Mouse (Mus musculus) hematopoietic stem cell, adult 5-6 weeks (primary cell): ENCODE measurements around the gene Rcor2. TPM values are rescaled to one million over a fixed set of nuclear protein-coding genes. Genes with fewer than 3 reads are reported as not detected.

Experiments
- ATAC-seq, 2 experiments: fragments of 125-278 bp in 1 of 2; replicated peaks in 1 of 2; 2 replicates each; pipeline ENCODE4 v1.8.0; 2016 to 2017; ENCODE audit warnings: inconsistent platforms in 2 of 2, mild to moderate bottlenecking in 2 of 2, moderate number of reproducible peaks in 2 of 2, low read depth in 1 of 2, moderate TSS enrichment in 1 of 2; ENCODE audit not compliant: low FRiP score in 2 of 2, poor library complexity in 2 of 2, severe bottlenecking in 2 of 2, insufficient read depth in 1 of 2, low TSS enrichment in 1 of 2
- total RNA-seq: library from RNA; stranded (forward); fragments of 172-1452, 232-1000 nt; gene quantifications from 2 replicates; pipeline ENCODE4 v1.2.3, GENCODE M21; 2017

Gene Rcor2
- total RNA-seq, 1 experiment from 2014 or later = 19.1 TPM

DNA sequence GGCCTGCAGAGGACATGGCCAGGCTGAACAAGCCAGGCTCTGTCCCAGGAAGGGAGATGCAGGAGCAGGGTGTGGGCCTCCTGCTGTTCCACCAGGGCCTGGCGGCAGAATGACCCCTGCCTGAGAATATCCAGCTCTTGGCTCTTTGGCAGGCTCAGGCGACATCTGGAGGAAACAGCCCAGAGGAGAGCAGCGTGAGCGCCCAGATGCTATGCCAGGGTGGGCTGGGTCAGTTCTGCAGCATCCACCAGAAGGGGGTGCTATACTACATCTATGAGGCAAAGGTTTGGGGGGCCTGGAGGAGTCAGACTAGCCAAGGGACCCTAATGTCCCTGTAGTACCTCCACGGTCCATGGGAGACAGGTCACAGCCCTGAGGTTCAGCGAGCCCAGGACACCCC lies 12.0 kb downstream of the Rcor2 start:
- peak; percentile 29 to 30; a peak in 1 of 4 replicates for ATAC-seq

DNA sequence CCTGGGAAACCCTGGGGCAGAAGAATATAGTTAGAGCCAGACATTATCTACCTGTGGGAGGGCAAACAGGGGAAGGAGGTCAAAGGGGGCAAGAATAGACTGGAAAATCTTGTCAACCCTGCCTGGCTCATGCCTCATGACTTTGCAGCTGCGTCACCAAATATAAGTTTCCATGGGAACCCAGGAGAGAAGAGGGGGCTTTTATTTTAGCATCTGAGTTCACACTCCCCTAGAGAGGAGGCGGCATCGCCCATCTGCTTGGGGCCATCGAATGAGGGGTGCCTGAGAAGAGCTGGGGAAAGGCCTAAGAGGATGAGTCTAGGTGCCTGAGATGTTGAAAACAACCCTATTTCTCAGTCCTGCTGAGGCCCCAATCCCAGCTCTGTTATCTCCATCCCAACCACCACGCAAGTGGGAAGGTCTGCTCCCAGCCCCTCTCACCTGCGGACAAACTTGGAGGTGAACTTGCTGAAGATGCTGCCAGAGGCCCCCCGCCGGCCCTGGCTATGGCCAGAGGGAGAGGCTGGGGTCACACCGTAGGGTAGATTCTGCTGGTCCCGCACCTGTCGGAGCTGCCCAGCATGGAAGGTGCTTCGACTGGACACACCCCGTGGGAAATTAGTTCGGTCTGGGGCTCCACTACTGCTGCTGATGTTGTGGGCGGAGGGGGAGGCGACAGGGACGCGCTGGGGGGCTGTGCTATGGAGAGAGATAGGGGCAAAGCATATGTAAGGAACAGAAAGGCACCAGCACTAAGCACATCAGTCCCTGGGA lies 13.6 kb downstream of the Rcor2 start:
- ATAC-seq = no peak

DNA sequence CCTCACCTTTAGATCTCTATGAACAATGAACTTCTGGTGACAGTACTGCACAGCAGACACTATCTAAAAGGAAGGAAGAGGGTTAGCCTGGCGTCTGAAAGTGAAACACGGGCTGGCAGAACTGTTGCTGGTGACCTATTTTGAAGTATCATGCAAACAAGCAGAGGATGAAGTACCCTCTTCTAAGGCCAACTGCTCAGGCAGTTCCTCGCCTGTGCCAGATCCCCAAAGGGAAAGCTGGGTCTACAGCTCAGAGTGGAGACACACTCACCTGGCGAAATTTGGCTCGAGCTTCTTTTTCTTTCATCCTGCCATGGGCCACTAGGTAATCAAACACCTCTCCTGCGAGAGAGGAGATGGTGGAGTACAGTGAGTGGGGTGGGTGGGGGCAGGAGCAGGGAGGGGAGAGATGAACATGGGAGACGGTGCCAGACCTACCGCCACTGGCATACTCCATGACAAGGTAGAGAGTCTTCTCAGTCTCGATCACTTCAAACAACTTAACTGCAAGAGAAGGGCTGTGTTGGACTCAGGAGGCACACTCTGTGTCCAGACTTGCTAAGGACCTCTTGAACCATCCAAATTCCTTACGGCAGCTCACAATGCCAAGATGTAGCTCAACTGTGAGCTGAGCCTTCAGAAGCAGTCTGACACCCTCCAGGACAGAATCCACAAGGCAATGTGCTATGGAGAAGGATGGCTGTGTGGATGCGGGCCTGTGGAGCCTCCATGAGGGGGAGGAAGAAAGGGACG lies 19.6 kb downstream of the Rcor2 start:
- no peak for ATAC-seq

DNA sequence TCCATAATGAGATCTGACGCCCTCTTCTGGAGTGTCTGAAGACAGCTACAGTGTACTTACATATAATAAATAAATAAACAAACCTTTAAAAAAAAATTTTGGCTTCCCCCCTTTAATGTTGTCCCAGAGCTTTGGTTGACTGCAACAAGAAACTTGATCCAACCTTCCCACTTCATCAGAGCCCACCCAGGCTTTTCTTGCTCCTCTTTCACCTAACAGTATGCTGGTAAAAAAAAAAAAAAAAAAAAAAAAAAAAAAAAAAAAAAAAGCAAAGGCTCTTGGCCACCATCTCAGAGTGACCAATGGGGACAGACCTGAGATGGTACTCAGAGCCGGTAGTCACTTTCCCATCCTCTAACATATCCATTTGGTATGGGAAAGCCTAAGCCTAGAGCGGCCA lies 21.2 kb downstream of the Rcor2 start:
- ATAC-seq = no peak

DNA sequence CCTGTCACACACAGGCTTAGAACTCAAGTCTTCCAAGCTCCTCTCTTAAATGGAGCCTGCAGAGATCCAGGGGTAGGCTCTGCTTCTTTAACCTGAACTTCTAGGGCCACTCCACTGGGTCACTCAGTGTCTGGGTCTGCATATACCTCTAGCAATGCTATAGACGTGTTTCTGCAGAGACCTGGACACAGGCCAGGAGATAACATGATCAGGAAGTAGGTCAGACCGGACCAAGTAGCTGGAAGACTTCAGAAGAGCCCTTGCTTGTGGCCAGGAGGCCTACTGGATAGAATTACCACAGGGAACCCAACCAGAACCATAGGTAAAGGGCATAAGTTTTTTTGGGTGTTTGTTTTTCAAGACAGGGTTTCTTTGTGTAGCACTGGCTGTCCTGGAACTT lies 22.6 kb downstream of the Rcor2 start:
- no peak for ATAC-seq

DNA sequence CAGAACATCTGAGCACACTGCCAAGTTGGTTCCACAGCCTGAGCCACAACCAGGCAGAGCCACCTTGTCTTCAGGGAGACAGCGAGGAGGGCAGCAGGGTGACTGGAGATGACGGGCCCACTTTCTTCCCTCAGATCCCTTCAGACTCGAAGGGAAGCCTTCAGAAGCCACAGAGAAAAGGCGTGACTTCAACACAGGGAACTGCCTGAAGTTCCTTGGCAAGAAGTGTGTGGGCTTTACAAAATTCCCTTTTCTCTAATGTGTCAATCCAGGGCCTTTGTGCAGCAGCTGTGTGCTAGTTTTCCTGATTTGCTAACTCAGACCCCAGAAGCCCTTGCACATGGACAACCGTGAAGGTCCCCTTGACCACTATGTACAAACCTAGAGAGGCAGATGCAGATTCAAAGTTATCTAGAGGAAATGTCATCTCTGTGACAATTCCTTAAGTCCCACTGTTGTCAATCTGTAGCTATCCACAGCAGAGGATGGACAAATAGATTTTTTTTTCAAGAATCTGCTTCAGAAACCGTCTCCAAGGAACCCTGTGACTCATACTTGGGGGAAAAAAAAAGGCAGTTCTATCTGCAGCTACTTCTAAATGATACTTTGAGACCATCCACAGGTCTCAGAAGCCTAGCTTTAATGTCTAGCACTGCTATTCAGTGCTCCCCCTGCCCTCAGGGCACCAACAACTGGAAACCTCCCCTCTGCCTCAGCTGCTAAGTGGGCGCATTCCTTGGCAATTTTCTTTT lies 25.0 kb downstream of the Rcor2 start:
- no peak for ATAC-seq

DNA sequence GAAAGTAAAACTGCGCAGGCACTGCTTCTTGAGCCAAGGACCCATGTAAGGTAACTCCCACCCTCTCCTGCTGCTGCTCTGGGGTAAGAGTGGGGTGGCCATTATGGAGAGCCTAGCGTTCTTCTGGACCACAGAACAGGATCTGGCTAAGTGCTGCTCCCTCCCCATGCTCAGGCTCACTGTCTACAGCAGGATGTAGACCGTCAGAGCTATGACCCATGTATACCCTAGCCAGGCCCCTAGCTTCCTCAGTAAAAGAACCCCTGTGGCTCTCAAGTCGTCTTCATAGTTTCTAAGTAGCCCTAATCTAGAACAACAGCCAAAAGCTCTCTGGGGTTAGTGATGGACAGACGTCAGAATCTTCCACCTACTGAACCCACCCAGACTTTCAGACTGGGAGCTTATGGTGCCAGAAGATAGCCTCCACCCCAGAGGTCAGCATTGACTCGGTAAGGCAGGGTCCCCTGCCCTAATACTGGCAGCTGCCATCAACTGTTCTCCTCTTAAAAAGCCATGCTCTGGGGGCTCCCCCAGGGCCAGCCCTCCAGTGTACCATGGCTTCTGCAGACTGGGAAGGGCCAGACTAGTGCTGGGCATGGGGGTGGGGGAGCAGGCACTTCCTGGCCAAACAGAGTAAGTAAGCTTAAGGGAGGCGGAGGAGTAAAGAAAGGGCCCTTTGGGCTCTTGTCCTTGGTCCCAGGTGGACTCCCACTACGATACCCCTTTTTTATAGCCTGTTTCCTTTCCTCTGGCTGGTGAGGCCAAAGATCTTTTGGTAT lies 27.2 kb downstream of the Rcor2 start:
- ATAC-seq = peak; percentile 36 to 59; a peak in 3 of 4 replicates

DNA sequence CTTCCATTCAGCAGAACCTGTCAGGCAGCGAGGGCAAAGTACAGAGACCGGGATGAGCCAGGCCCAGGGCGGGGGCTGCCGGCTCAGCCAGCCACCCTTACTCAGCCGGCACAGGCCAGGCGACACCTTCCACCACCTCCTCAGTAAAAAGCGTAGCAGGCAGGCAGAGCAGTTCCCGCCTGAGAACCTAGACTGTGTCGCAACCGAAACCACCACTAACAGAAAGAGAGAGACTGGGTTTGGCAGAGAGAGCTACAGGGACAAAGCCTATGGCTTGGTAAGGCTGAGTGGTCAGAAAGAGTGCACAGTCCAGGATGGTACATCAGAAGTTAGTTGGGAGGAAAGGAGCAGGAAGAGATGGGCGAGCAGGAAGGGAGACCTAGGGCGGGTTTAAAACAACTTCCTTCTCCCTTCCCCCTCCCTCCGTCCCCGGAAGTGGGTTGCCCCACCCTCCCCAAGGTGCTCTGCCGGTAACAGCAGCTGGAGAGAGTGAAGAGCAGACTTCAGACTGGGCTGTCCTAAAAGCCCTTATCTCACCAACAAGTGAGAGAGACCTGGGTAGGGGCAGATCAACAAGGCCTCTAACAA lies 28.0 kb downstream of the Rcor2 start:
- ATAC-seq = peak in 1 of 2 experiments; percentile 55; a peak in 2 of 4 replicates

DNA sequence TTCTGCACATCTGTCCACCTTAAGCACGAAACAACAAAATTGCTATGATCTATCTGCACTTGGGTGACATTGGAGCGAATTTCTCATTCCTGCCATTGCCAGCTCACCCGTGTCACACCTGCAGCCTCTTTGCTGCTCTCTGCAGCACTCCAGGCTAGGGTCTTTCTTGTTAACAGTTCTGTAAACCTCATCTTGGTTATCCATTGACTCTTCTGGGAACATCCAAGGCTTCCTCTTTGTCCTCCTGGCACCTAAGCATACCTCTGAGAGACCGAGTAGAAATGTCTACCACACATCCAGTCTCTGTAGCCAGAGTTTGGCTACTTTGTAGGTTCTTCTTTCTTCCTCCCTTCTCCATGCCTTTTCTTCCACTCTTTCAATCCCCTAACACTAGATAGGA lies 28.8 kb downstream of the Rcor2 start:
- ATAC-seq = no peak

DNA sequence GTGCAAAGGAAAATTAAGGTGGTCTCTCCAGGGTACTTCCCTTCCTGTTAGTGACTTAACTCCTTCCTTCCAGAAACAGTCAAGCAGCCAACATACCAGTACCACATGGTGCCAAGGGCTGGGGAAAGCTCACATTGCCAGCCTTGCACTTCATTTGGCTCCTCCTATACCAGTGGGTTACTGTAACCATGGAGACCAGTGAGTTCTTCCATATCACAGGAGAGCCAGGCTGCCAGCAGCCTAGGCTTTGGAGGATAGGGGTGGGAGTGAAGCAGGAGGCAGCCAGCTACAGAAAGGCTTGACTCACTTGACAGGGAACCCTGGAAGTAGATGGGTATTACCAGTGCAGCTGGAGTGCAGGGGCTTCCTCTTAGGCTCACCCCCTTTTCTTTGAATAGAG lies 31.9 kb downstream of the Rcor2 start:
- 0 out of 4 replicates have a peak, but pooled peaks of 1 of the 2 experiments have one; percentile 26 for ATAC-seq

DNA sequence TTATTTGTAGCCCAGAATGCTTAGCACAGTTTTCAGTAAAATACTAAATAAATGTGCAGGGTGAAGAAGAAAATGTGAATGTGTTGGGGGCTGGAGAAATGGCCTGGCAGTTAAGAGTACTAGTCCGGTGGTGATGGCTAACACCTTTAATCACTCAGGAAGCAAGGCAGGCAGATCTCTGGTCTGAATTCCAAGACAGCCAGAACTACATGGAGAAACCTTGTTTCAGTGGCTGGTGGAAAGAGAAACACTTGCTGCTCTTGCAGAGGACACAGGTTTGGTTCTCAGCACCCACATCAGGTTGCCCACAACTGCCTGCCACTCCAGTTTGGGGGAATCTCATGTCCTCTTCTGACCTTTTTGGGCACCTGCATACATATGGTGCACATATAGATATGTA lies 33.0 kb downstream of the Rcor2 start:
- ATAC-seq = no peak

DNA sequence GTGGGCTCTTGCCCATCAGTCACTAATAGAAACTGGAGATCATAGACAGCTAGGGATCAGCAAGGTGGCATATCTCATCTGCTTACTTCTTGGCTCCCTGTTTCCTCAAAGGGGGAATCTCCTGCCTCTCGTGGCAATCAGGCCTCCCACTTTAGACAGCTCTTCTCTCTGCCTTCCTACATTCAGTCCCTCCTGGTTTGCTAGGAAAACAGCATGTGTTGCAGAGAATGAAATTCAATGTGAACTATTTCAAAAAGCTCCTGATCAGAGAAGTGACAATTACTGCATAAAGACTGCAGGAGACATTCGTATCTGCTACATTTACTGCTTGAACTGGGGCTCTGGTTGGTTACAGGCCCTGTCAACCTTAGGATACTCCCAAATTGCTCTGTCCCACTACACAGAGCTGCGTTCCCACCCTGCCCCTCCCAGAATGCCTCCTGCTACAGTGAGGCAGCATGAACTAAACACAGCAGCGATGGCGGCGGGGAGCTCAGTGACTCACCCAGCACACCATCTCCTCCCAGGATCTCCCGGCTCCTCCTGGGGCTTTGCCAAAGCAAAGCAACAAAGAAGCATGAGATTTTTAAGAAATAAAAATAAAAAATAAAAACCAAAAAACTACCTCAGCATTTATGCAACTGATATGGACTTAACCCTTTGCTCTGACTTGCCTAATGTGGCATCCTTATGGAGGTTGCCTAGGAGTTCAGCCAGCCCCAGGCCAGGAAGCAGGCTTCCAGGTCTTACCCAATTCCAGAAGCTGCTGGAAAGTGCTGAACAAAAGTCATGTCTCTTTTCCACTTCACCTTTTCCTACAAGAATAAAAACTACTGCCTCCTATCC lies 34.7 kb downstream of the Rcor2 start:
- ATAC-seq = no peak

DNA sequence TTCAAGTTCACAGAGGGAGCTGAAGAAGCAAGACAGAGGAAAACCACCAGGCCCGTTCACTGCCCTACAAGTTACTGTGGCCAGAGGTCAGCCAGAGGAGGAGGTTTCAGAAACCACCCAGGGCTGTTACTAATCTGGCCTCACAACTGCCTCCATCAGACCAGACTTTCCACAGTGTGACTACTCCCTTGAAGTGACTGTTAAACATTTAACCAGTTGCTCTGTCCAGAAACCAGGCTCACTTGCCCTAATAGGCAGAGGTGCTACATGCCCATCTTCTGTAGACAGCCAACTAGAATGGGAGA lies 35.3 kb downstream of the Rcor2 start:
- no peak for ATAC-seq

DNA sequence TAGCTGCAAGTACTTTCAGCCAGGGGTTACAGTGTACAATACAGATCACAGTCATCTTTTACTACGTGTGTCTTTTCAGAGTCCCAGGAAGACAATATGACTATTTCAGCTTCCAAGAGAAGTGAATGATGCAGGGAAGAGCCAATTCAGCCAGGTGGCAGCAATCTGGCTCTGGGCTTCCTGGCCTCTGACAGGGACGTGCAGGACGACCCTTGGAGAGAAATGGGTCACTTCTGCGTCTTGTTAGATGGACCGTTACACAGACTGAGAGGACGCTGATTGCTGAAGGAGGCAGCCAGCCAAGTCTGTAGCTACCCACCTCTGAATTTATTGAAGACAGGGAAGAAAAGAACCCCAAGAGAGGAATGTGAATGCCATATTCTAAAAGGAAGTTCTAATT lies 36.7 kb downstream of the Rcor2 start:
- ATAC-seq = no peak

DNA sequence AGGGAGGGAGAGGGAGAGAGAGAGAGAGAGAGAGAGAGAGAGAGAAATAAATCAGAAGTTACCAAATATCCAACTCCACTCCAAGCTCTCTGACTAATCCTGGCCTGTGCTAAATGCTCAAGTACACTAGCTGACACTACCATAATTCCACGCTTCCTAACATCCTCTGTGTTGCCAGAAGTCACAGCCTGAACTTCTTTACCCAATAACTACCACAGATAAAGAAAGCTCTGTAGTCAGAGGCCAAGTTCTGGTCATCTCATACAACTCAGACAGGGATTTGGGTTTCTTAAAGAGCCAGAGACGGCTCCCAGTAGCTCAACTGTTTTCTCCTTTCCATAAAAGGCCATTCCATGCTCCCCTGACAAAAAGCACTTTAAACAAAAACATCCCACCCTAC lies 37.7 kb downstream of the Rcor2 start:
- ATAC-seq = no peak
